Mouse (Mus musculus) heart, adult 11 months (tissue): ENCODE data around the gene Wdr93.
A peak's percentile ranks its signal among the peaks of the same experiment; 100 is the strongest.

Experiments
- DNase-seq: peaks from one replicate; pipeline ENCODE4 v3.0.0; 2022

Gene Wdr93

GRCm38 (mm10) chr7:79803887-79804286, 60.9 kb downstream of the Wdr93 start:
- DNase-seq: peak; percentile 89

- no peak for DNase-seq
These were observed 65.6 kb downstream of the Wdr93 start for GRCm38 (mm10) chr7:79808561-79808960.

GRCm38 (mm10) chr7:79810611-79811506, 67.9 kb downstream of the Wdr93 start, which contains the start of gene Mesp2:
Mesp2 (plus strand) TSS chr7:79810727.
- DNase-seq: peak; percentile 95

- no peak for DNase-seq
These were observed 70.4 kb downstream of the Wdr93 start for GRCm38 (mm10) chr7:79813409-79813808.

GRCm38 (mm10) chr7:79818321-79818720, 75.4 kb downstream of the Wdr93 start:
- DNase-seq: no peak

GRCm38 (mm10) chr7:79819515-79819914, 76.6 kb downstream of the Wdr93 start:
- no peak for DNase-seq

GRCm38 (mm10) chr7:79819996-79820395, 77.0 kb downstream of the Wdr93 start:
- DNase-seq: no peak

GRCm38 (mm10) chr7:79822092-79822695, 79.2 kb downstream of the Wdr93 start:
- DNase-seq: no peak

- no peak for DNase-seq
These were observed 85.4 kb downstream of the Wdr93 start for GRCm38 (mm10) chr7:79828341-79828740.

- peak; percentile 90 for DNase-seq
These were observed 88.2 kb downstream of the Wdr93 start for GRCm38 (mm10) chr7:79831145-79831544.

GRCm38 (mm10) chr7:79831585-79831984, 88.6 kb downstream of the Wdr93 start:
- peak; percentile 96 for DNase-seq

- DNase-seq: peak; percentile 76
These were observed 90.0 kb downstream of the Wdr93 start for GRCm38 (mm10) chr7:79832980-79833379.

GRCm38 (mm10) chr7:79835196-79835595, 92.2 kb downstream of the Wdr93 start:
- no peak for DNase-seq
